Mouse (Mus musculus): ENCODE measurements at regions not wholly inside any gene's neighbourhood (a gene's known extent, or its start where the extent isn't known, plus 50 kb on each side); places are given as distances from the start of the nearest gene placed in this dataset.

GRCm38 (mm10) chr19:56232269-56232668, 54.7 kb upstream of the Habp2 start:
- no peak for DNase-seq (ENCODE audit: extremely low spot score in 1 of 2, low spot score in 1 of 2)

GRCm38 (mm10) chr19:56232950-56233349, 54.0 kb upstream of the Habp2 start:
- no peak for DNase-seq (ENCODE audit: extremely low spot score in 1 of 2, low spot score in 1 of 2)

GRCm38 (mm10) chr19:56235040-56235439, 51.9 kb upstream of the Habp2 start:
- no peak for DNase-seq (ENCODE audit: extremely low spot score in 1 of 2, low spot score in 1 of 2)
